Mouse (Mus musculus) c-Kit-positive CD71-positive TER-119-negative erythroid progenitor cells, embryonic 14.5 days (primary cell): Measurements from ENCODE around the gene Kncn.

ENCODE experiments used
- DNase-seq: peaks from one replicate; pipeline ENCODE4 v3.0.0-alpha.2; 2013; ENCODE audit warnings: low read depth

Kncn gene

DNA sequence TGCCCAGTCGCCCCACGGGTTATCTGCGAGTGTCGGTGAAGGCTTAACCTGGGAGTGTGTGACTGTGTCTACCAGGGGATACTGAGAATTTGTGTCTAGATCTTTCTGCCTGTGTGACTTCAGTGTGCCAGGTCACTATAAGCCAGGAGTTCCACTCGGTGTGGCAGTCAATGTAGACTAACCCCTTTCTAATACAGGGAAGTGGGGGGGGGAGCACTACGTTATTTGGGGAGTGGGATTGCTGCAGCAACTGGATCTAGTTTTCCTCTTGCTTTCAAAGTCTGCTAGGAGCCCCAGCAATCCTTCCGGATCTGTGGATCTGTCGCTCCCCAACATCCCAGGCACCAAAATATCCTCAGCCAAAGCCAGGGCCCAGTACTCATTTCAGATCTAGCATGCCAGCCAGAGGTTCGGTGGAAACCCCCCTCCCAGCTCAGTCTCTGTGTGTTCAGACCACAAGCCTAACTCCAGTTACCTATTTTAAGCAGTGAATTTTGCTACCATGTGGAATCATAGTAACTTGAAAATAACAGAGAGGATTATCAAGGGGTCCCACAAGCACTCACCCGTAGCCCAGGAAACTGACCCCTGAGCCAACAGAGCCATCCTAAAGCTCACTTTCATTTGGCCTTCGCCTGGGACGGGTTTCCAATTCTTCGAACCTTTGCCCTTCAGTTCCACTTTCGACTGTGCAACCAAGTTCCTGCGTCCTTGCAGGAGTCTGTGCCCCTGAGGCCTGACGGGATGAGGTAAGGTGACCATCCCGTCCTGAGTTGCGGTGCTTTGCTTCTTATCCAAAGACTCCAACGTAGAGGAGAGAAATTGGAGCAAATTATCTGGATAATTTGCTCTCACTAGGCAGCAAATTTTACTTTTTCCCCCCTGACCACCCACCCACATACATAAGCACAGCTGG lies 53.1 kb downstream of the Kncn start:
- no peak for DNase-seq

DNA sequence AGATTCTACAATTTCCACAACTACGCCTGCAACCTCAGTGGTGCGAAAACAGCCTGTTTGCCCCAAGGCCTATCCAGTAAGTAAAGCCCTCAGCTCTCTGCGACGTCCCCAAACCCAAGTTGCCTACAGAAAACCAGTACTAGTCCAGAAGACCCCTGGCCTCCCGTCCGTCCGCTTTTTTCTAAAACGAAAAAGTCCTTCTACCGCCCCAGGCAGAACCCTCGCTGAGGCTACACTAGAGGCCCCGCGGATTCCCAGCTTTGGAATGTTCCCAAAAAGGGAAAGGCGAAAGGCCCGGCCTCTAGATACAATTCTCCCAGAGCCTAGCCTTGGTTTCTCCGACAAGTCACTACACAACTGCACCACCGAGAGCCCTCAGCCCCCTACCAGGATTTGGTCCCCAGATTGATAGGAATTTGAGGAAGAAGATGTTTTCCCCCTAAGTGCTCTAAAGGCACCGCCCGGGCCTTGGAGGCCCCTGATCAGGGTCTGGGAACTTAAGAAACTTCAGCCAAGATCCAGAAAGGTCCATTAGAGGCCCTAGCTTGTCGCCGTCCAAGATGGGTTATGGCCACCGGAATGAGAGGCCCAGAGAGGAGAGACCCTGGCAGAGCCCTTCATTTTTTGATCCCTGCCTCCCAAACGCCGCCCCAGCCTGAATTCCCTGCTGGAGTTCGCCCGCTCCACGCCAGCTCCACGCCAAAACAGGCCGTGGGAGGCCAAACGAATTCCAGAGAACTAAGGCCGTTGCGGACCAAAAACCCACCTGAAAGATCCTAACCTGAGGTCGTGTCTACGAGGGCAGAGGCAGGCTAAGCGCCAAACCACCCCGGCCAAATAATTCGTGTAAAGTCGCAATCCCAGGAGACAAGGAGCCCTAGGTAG lies 54.3 kb downstream of the Kncn start:
- no peak for DNase-seq
